Mouse (Mus musculus): ENCODE data around the gene Fthl17e. TPM values are rescaled to one million over a fixed set of nuclear protein-coding genes. Genes with fewer than 3 reads are reported as not detected.
"Not testable (repeated sequence)": the region's sequence is repeated elsewhere in the genome, so short reads cannot be mapped to it uniquely, and the experiment has no call there.

Fthl17e gene
- total RNA-seq (2015; ENCODE audit: low replicate concordance) = not detected in 2 replicates
- total RNA-seq (2017; ENCODE audit: low replicate concordance) = not detected in 2 replicates

DNA sequence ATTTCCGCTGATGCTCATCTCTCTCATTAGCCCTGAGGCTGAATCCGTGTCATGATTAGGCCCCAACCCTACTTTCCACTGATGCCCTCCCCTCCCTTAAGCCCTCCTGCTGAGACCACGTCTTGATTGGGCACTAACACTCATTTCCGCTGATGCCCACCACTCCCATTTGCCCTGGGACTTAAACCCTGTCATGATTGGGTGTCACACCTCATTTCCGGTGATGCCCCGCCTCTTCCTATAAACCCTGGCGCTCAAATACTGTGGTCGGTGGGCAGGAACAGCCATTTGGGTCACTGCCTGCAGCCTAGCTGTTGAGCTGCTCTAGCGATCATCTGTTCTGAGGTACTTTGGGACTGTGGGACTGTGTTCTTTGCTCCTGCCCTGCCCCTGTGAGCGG lies at the start of gene Fthl17e:
Gene Fthl17e, plus strand, starts transcription at position 301 of the 400 bp plus-strand sequence.
- not testable (repeated sequence) for ATAC-seq (replicated peaks; ENCODE audit: low FRiP score, poor library complexity, severe bottlenecking)

GRCm38 (mm10) chrX:8986655-8987054 lies 46.6 kb upstream of the Fthl17e start, which contains the start of gene Fthl17d:
Fthl17d (minus strand) TSS chrX:8986755.
- ATAC-seq (replicated peaks; ENCODE audit: low FRiP score, poor library complexity, severe bottlenecking) = not testable (repeated sequence)

GRCm38 (mm10) chrX:9016079-9016478 lies 17.2 kb upstream of the Fthl17e start:
- ATAC-seq (replicated peaks; ENCODE audit: low FRiP score, poor library complexity, severe bottlenecking) = no peak

- no peak for ATAC-seq (replicated peaks; ENCODE audit: low FRiP score, poor library complexity, severe bottlenecking)
Measured at GRCm38 (mm10) chrX:9019481-9019880, 13.8 kb upstream of the Fthl17e start.

DNA sequence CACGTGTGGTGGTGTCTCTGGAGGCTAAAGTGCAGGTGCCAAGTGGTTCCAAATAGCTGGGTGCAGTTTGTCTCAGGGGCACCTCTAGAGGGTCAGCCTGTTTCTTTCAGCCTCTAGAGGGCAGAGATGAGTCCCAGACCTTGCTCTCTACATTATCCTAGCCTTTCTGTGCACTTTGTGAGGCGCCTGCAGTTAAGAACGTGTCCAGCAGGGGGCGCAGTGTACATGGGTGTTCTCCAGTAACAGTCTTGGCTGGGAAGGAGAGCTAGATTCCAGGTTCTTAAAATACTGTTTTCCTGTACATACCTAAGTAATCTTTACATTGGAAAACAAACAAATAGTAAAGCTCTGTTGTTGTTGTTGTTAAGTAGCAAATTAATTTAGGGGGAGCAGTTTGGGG lies 8.3 kb downstream of the Fthl17e start:
- ATAC-seq (replicated peaks; ENCODE audit: low FRiP score, poor library complexity, severe bottlenecking) = not testable (repeated sequence)

- ATAC-seq (replicated peaks; ENCODE audit: low FRiP score, poor library complexity, severe bottlenecking) = not testable (repeated sequence)
Measured at GRCm38 (mm10) chrX:9060952-9061351, 27.7 kb downstream of the Fthl17e start.

DNA sequence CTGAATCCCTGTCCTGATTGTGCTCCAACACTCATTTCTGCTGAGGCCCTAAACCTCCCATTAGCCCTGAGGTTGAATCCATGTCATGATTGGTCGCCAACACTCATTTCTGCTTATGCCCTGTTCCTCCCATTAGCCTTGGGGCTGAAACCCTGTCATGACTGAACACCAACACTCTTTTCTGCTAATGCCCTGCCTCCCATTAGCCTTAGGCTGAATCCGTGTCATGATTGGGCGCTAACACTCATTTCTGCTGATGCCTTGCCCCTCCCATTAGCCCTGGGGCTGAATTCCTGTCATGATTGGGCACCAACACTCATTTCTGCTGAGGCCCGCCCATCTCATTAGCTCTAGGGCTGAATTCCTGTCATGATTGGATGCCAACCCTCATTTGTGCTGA lies 28.8 kb downstream of the Fthl17e start:
- no peak for ATAC-seq (replicated peaks; ENCODE audit: low FRiP score, poor library complexity, severe bottlenecking)

GRCm38 (mm10) chrX:9062715-9063114 lies 29.4 kb downstream of the Fthl17e start, which contains the start of gene Fthl17f:
Fthl17f (plus strand) TSS chrX:9063015.
- not testable (repeated sequence) for ATAC-seq (replicated peaks; ENCODE audit: low FRiP score, poor library complexity, severe bottlenecking)

DNA sequence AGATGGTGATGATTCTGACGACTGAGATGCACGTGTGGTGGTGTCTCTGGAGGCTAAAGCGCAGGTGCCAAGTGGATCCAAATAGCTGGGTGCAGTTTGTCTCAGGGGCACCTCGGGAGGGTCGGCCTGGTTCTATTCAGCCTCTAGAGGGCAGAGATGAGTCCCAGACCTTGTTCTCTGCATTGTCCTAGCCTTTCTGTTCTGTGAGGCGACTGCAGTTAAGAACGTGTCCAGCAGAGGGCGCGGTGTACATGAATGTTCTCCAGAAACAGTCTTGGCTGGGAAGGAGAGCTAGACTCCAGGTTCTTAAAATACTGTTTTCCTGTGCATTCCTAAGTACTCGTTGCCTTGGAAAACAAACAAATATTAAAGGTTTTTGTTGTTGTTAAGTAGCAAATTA lies 44.4 kb downstream of the Fthl17e start:
- ATAC-seq (replicated peaks; ENCODE audit: low FRiP score, poor library complexity, severe bottlenecking) = not testable (repeated sequence)

Other genes starting within 250 kb of the Fthl17e start
- gene Ssxb5, start 229.8 kb upstream of the Fthl17e start, total RNA-seq (2015; ENCODE audit: low replicate concordance) = not detected in 2 replicates
- gene Ssxb5, start 229.8 kb upstream of the Fthl17e start, total RNA-seq (2017; ENCODE audit: low replicate concordance) = not detected in 2 replicates
- gene Gm6592, start 189.5 kb upstream of the Fthl17e start, total RNA-seq (2015; ENCODE audit: low replicate concordance) = not detected in 2 replicates
- not detected in 2 replicates for gene Gm6592, start 189.5 kb upstream of the Fthl17e start, total RNA-seq (2017; ENCODE audit: low replicate concordance)
- not detected in 2 replicates for gene Gm5751, start 159.2 kb upstream of the Fthl17e start, total RNA-seq (2015; ENCODE audit: low replicate concordance)
- gene Gm5751, start 159.2 kb upstream of the Fthl17e start, total RNA-seq (2017; ENCODE audit: low replicate concordance) = not detected in 2 replicates
- not detected in 2 replicates for gene B630019K06Rik, start 141.1 kb upstream of the Fthl17e start, total RNA-seq (2015; ENCODE audit: low replicate concordance)
- gene B630019K06Rik, start 141.1 kb upstream of the Fthl17e start, total RNA-seq (2017; ENCODE audit: low replicate concordance) = not detected in 2 replicates
- not detected in 2 replicates for gene Fthl17b, start 70.5 kb upstream of the Fthl17e start, total RNA-seq (2015; ENCODE audit: low replicate concordance)
- not detected in 2 replicates for gene Fthl17b, start 70.5 kb upstream of the Fthl17e start, total RNA-seq (2017; ENCODE audit: low replicate concordance)
- gene Fthl17c, start 56.9 kb upstream of the Fthl17e start, total RNA-seq (2015; ENCODE audit: low replicate concordance) = not detected in 2 replicates
- gene Fthl17c, start 56.9 kb upstream of the Fthl17e start, total RNA-seq (2017; ENCODE audit: low replicate concordance) = not detected in 2 replicates
- not detected in 2 replicates for gene Fthl17d, start 46.7 kb upstream of the Fthl17e start, total RNA-seq (2015; ENCODE audit: low replicate concordance)
- not detected in 2 replicates for gene Fthl17d, start 46.7 kb upstream of the Fthl17e start, total RNA-seq (2017; ENCODE audit: low replicate concordance)
- not detected in 2 replicates for gene Fthl17f, start 29.5 kb downstream of the Fthl17e start, total RNA-seq (2015; ENCODE audit: low replicate concordance)
- not detected in 2 replicates for gene Fthl17f, start 29.5 kb downstream of the Fthl17e start, total RNA-seq (2017; ENCODE audit: low replicate concordance)
- not detected in 2 replicates for gene 4930402K13Rik, start 71.1 kb downstream of the Fthl17e start, total RNA-seq (2015; ENCODE audit: low replicate concordance)
- not detected in 2 replicates for gene 4930402K13Rik, start 71.1 kb downstream of the Fthl17e start, total RNA-seq (2017; ENCODE audit: low replicate concordance)
- gene Lancl3, start 166.4 kb downstream of the Fthl17e start, total RNA-seq (2015; ENCODE audit: low replicate concordance) = not detected in 2 replicates
- gene Lancl3, start 166.4 kb downstream of the Fthl17e start, total RNA-seq (2017; ENCODE audit: low replicate concordance) = 0.51 TPM in 1 of 2 replicates, not detected in the other
- gene Gm14862, start 223.4 kb downstream of the Fthl17e start, total RNA-seq (2015; ENCODE audit: low replicate concordance) = 1.3 and 2.5 TPM in 2 replicates
- gene Gm14862, start 223.4 kb downstream of the Fthl17e start, total RNA-seq (2017; ENCODE audit: low replicate concordance) = 0.45 and 1.0 TPM in 2 replicates
- 121 and 139 TPM in 2 replicates for gene Xk, start 239.3 kb downstream of the Fthl17e start, total RNA-seq (2015; ENCODE audit: low replicate concordance)
- gene Xk, start 239.3 kb downstream of the Fthl17e start, total RNA-seq (2017; ENCODE audit: low replicate concordance) = 73.2 and 74.3 TPM in 2 replicates